Mouse (Mus musculus) C2C12 (cell line): Measurements from ENCODE around the gene Sdhc.

Experiments used
- CTCF ChIP-seq: IDR thresholded peaks from one replicate; pipeline ENCODE4 v1.5.1; 2011; ENCODE audit not compliant: control insufficient read depth, insufficient read depth, insufficient read length
- FOSL1 ChIP-seq: IDR thresholded peaks from one replicate; pipeline ENCODE4 v1.8.0; 2011; ENCODE audit warnings: mild to moderate bottlenecking, low read length; ENCODE audit not compliant: poor library complexity, insufficient read depth, severe bottlenecking
- MAX ChIP-seq: IDR thresholded peaks from one replicate; pipeline ENCODE4 v1.6.1; 2011; ENCODE audit warnings: mild to moderate bottlenecking, control low read depth
- MYOD1 ChIP-seq: IDR thresholded peaks from one replicate; pipeline ENCODE4 v1.6.1; 2011; ENCODE audit warnings: low read depth; ENCODE audit not compliant: control insufficient read depth, insufficient read length
- MYOG ChIP-seq: IDR thresholded peaks from one replicate; pipeline ENCODE4 v1.6.1; 2011; ENCODE audit not compliant: control insufficient read depth, insufficient read length; ENCODE audit errors: extremely low read depth
- USF1 ChIP-seq: IDR thresholded peaks from one replicate; pipeline ENCODE4 v1.6.1; 2011; ENCODE audit warnings: low read depth, mild to moderate bottlenecking, control low read depth, moderate library complexity

DNA sequence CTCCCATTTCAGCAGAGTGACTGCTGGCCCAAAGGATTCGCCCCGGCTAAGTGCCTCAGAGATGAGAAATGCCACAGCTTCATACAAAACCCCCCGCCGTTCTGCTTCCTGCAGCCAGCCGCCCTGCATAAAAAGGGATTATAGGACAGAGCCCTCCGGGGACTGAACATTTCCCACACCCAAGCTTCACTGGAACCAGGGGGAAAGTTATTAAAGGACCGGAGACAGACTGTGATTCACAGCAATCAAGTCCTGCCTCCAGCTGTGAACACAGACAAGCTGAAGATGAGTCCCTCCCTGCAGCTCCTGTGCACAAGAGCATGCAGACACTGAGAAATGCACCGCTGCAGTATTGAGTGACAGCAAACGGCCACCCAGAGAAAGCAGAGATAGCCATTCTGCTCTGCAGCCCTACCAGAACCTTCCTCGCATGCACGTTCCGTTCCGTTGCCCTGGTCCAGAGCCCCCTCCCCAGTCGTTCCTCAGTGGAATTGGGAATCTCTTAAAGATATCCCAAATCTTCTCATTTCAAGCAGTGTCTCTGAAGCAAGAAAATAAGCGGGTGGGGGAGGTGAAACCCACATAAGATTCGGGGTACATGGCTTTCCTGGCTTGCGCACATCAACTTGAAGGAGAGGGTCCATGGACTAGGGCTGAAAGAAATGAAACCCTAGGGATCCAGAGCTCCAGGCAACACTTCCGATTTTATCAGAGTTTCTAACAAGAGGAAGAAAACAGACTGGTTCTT, 42.9 kb upstream of the Sdhc start:
- TF ChIP-seq MYOG: no peak
- no peak for TF ChIP-seq CTCF
- no peak for TF ChIP-seq USF1
- TF ChIP-seq FOSL1: no peak
- no peak for TF ChIP-seq MYOD1
- no peak for TF ChIP-seq MAX
